Mouse (Mus musculus) urinary bladder, postnatal 25 days (tissue): ENCODE measurements around the gene Myo16.

Experiments used
- DNase-seq: peaks from one replicate; pipeline ENCODE4 v3.0.0; 2022; ENCODE audit warnings: low spot score

The Myo16 gene

DNA sequence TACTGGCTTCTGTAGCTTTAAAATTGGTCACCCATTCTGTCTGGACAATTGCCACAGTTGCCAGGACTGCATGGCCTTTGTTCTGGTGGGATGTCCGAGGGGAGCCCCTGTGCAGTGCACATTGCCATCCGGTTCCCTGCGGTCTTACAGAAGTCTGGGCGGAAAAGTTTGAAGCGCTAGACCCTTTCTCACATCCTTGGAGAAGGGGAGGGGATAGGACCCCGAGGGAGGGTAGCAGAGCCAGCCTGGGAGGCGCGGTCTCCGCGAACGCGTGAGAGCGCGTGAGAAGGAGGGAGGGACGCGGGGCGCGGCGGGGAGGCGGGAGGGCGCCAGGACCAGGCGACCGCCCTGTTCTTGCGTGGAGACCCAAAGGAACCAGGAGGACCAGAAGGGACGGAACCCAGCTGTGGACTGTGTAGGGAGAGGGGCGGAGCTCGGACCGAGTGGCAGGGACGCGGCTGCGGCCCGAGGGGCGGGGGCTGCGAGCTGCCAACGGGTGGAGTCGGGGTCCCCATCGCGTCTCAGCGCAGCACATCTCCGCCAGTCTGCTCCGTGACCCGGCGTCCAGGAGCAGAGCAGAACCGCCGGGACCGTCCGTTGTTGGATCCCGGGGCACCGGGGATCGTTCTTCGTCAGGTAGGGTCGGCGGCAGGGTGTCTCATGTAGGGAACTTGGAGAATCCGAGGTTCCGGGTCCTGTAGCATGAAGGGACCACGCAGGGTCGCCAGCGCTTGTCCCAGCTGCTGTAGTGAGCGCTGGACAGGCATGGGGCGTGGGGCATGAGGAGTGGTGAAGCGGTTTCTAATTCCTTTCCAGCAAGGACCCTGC lies at the start of gene Myo16:
Gene Myo16, plus strand, starts transcription at position 301 of the 828 bp plus-strand sequence.
- DNase-seq, result no peak

DNA sequence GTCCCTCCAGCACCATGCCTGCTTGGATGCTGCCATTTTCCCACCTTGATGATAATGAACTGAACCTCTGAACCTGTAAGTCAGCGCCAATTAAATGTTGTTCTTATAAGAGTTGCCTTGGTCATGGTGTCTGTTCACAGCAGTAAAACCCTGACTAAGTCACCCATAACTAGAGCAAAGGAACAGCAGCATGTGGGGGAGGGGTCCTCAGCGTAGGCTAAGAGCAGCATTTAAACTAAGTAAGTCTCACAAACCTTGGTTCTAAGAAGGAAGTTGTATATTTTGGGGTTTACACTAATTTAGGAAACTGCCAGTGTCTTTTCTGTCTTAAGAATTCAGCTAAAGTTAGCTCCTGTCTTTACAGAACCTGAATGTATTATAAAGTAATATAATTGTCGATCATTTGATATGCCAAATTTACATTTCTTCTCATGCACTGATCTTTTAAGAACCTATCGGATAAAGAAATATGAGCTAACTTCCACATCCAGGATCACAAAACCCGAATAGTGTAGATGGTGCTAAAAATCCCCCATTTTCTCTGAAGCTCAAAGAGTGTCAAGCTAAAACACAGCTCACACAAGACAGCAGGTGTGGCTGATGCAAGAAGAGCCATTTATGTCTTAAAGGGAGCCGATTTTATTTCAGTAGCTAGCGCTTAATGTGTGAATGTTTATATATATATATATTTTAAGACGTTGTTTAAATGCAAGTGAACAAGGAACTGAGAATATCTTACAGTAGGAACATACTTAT lies 45.0 kb upstream of the Myo16 start:
- no peak for DNase-seq

DNA sequence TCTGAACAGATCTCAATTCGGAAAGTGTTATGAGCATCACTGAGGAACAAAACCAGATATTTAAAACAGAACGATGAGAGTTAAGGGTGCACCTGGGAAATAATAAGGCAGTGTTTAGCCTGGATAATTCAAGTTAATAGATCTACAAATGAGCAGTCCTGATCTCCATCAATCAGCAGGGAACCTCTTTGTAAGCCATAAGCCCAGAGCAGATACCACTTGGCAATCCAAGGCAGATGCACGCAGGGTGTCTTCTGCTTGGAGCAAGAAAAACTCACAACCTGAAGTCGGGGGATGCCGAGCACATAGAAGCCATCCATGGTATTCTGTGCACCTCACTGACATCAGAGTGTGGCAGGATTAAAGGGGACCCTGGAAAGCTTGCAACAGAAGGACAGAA lies 31.0 kb upstream of the Myo16 start:
- no peak for DNase-seq

DNA sequence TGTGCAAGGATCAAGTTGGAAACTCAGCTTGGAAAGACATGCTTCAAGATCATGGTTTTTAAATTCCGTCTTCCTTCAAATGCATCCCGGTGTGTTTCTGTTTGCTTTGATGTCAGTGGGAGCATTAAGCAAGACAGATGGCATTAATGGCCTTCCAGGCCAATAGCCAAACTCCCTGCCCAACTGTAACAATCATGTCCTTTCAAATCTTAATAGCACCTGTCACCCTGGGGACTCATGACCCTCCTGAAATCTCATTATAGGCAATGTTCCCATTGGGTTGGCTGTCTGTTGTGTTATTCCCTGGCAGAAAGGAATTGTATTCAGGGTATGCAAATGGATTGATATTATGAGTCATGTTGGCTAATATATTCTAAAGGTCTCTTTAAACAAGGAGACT lies 30.3 kb upstream of the Myo16 start:
- no peak for DNase-seq

DNA sequence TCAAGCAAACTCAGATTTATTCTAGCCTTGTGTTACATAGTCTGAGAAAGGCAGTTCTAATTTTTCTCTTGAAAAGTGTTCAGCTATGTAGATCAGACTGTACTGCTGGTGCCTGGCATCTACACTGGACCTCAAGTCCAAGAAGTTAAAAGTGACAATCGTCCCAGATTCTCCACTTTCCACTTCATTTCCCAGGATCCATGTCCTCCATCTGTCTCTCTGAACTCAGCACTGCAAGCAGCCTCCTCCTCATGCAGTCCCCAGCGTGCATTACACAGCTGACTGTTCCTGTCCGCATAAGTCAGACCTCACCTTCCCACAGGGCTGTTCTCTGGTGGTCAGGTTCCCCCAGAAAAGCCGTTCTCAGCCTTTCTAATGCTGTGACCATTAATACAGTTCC lies 28.0 kb upstream of the Myo16 start:
- DNase-seq, result no peak

DNA sequence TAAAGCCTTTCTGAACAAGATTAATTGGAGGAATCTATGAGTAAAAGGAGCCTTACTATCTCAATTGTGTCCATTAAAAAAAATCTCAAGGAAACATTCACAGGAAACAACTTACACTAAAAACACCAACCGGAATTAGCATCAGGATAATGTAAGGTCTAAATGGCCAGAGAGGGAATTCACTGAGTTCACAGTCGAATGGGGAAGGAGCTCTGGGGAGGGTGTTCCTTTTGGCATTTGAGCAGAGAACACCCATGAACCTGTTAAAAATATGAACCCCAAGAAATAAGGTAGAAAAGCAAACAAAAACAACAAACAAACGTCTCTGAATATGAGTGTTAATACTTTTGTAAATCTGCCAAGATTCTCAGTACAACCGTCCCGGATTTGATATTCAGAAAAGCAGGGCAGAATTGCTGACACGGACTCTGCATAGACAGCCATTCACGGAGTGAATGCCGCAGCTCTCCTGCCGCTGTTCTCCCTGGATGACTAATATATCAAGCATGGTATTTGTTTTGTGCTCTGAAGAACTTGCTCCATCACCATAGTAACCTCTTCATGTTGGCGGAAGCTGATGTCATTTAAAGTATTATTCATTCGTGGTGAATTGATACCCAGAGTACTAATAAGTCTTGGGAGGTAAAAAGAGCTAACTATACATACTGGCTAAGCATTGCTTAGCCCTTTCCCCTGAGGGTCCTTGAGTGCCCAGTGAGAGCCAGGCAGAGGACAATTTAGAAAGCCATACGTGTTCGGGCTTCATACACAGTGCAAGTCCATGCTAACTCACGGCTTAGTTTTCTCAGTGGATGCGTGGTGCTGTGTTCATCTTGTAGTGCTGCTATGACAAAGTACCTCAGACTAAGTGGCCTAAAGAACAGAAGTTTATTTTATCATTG lies 22.9 kb upstream of the Myo16 start:
- no peak for DNase-seq

DNA sequence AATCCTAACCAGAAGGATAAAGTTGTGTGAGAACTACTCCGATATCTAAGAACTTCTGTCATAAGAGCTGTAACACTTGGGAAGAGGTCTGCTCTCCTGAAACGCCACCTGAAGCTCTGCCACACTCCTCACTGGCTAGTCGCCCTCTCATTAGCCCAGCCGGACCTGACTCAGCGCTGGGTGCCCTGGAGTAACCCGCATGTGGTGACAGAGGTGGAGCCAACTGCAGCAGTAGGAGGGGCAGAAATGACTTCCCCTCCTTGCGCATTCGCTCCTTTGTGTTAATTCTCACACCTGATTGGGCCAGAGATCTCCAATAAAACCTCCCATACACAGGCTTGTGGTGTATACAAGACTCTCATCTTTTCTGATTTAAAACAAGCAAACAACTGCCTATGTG lies 14.2 kb upstream of the Myo16 start:
- DNase-seq, result no peak

DNA sequence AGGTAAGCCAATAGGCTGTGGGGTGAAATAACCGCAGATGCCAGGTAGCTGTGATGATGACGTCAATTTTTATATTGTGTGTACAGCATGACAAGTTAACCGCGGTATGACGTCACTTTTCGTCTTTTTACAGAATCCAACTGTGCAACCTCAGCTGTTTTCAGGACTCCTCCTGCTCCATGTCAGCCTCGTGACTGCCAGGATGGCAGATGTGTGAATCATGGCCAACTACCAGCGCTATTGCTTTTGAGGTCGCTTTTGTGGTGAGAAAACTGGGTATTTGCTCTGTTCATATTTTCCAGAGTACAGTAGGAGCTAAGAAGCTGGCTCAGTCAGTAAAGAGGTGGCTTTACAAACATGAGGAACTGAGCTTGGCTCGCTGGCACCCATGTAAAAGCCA lies 9.8 kb upstream of the Myo16 start:
- DNase-seq, result no peak

DNA sequence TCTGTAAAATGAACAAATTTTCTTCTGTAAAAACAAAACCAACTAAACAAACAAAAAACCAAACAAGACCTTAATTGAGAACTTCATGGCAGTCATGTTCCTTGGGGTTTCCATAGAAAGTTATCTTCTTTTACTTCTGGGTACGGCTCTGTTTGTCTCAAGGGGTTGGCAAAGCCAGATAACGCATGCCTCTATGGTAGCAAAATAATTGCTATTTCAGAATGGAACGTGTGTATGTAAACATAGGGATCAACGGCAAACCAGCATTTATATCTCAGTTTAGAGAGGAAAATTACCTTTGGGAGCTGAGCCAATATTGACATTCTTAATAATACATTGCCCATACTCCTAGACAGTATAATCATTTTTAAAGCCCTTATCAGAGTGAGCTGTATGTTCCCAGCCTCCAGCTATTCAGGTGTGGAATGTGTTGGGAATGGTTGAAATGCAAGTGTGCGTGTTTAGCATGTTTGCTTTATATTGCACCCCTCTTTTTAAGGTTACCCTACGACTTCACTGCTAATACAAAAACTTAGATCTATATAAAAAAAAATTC lies 1.9 kb upstream of the Myo16 start:
- no peak for DNase-seq

DNA sequence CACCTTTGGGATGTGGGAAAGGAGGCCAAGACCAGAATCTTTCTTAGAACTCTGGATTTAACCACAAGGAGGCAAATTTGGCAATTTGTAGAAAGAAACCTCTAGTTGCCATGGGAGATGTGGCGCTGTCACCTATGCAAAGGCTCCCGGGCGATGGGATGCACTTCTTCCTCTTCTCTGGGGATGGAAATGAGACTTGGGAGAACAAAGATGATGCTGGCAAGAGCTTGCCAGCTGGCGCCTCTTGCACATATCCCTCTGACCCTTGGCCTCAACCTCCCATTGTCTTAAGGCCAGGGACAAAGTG lies 681 bp downstream of the Myo16 start:
- no peak for DNase-seq

DNA sequence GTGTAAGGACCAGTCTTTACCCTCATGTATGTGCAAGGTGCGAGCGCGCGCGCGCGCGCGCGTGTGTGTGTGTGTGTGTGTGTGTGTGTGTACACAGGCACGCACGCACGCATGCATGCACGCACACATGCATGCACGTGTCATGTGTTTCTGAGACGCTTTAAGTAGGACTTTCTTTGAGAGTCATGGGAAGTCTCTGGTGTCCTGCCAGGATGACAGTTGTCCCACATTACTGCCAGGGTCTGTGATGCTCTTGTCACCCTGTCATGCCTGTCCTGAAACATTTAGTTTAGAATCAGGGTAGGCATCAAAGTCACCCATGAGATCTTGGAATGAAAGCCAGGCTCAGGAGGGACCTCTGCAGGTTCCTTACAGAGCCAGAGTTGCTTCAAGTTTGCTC lies 1.4 kb downstream of the Myo16 start:
- no peak for DNase-seq

DNA sequence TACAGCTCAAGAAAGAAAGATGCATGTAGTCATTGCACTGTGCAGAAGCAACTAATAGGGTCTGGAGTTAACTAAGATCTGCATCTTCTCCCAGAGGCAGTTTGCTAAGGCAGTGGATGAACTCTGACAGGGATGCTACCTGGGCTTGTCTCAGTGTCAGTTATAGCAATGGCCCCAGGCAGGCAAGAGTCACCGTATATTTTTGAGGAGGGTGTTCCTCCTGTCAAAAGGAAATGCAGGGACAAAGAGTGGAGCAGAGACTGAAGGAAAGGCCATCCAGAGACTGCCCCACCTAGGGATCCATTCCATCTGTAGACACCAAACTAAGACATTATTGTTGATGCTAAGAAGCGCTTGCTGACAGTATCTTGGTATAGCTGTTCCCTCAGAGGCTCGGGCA lies 7.4 kb downstream of the Myo16 start:
- DNase-seq, result no peak

DNA sequence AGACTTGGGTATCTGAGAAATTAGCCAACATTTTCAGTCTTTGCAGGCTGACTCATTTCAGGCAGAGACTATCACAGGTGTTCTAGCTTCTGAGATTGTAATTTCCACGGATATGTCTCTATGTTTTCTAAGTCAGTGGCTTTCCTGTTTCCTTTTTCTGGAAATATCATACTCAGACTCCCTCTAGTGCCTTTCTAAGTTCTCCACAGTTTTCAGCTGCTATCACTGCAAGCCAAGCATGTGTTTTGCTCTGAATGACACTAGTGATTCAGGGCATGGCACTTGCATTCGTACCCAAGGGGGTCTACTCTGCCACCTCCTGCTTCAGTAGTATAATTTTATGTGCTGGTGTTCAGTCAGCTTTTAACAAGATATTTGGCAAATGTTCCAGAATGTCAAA lies 11.2 kb downstream of the Myo16 start:
- no peak for DNase-seq

DNA sequence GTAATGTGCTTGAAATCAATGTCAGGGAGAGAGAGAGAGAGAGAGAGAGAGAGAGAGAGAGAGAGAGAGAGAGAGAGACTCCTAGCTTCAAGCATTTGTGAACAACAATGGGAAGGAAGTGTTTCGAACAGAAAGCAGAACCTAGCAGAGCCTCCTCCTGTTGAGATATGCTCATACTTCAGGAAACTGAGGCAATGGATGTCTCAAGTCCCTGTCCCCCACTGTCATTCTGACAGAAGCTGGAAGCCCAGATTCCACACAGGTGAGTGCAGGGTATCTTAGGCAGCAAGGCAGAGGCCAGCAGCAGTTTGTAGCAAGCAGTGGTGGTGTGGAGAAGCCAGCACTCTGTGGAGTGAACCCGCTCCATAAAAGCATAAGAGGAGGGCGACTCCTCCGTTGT lies 14.6 kb downstream of the Myo16 start:
- no peak for DNase-seq

DNA sequence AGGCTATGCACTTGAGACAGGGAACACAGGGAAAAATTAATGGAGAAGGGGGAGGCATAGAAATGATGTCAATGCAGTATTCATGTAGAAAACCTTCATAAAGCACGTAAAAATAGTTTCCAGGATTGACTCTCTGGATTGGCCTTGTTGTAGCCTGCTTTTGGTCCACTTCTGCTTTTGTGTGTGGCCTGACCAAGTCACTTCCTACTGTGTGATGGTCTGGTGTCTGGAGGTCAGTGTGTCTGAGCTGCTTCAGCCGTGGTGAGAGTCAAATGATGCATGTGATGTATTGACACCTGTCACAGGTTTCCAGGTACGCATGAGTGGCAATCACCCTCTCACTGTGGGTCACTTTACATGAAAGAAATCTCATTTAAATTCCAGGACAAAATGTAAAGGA lies 16.2 kb downstream of the Myo16 start:
- DNase-seq, result no peak

DNA sequence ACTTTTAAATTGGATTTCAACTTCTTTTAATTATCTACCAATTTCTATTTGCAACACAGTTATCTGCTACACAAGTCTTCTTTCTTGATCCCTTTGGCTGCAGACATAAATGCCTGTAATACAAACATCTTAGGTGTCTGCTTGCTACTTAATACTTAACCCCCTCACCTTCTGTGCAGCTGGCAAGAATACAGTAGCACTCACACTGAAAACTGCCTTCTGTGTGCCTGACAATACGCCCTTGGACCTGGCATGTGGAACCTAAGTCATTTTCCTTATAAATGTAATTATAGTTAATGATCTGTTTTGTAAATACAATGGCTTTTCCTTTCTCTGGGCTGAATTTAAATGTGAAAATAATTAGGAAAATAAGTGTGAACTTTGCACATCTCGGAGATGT lies 17.6 kb downstream of the Myo16 start:
- no peak for DNase-seq

DNA sequence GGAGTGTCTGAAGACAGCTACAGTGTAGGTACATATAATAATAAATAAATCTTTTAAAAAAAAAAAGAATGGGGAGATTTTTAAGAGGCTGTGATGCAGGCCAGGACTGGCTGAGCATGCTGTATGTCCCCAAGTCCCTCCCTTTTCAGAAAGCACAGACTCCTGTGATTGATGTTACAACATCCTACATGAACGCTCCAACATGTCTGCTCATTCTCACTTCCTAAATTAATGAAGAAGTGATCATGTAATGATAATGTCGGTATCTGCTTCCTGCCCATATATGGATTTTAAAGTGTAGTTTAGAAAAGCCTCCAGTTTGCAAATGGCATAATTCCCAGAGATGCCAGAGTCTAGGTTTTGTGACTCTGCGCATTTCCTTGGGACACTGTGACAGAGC lies 18.6 kb downstream of the Myo16 start:
- no peak for DNase-seq

DNA sequence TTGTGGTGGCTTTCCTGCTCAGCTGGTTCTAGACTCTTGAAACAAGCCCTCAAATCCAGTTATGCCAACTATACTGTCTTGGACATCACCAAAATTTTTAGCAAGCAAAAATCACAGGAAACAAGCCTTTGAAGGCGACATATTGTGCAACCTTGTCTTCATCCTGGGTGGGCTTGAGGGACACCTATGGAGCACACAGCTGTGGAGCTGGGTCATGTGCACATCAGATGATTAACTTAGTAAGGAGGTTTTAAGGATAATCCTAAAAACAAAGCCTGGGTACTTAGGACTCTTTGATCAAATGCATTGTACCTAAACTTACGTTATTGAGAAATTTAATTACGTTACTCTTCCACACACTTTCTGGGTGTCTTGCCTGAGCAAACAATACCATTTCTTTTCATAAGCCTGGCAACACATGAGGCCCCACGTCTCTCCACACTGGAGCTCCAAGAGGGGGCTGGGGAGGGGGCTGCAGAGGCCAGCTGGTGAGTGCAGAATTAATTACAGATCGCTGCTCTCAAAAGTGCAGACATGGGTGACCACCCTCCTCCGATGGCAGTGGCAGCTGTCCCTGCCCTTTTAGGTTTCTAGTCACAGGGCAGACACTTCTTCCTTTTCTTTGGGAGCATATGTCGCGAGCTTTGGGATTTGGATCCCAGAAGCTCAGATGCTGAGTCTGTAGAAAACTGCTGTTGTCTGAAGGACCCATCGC lies 19.5 kb downstream of the Myo16 start:
- no peak for DNase-seq

DNA sequence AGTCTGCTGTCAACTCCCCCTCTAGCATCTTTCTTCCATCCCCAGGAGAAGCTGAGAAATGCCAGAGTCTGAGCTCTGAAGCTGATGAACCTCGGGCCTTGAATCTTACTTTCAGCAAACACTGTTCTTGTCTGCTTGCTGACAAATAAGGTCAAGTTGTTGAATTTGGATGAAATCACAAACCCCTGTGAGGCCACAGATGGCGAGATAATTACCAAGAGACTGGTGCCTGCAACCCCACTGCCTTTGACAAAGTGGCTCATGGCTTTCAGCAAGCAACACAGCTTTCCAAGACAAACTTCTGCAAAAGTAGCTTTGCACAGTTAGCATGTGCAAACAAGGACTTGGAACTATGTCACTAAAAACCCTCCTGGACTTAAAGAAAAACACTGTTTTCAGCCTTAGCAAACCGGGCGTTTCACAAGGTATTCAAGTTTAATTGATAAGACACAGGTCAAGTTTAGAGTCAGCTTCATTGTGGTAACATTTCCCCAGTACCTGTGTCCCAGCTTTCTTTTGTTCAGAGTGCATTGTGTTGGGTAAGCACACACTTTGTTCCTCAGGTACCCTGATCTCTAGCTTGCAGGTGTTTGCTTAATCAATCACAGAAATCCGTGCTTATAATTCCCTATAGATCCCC lies 20.6 kb downstream of the Myo16 start:
- no peak for DNase-seq

DNA sequence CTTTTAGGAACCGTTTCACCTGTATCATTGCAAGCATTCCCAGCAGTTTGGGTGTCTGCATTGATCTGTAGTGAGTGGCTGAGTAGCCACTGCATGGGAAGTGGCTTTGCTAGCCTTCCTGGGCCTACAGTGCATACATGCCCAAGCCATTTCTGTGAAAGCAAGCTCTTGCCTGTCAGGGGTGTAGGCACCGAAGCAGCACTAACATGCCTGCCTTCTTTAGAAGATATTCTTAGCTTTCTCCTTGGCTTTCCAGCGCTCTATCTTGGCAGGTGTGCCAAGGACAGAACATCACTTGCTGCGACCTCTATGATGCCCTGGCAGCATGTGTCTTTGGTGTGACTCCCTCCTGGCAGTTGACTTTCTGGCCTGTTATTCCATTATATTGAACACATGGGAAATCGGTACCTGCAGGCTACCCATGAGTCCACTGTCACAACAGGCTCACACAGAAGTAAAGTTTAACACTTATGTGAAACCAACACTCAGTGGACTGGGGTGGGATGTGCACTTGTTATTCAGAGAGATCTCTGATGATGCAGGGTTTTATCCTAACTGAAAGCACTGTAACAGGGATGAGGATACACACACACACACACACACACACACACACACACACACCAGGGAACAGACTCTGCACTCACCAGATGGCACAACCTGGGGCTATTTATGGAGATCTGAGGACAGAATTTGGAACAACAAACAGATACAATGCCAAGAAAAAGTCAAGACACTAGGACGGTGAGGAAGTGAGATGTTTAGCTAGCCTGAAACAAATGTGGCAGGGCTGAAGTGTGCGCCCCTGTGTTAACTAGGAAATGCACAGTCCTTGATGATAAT lies 21.4 kb downstream of the Myo16 start:
- DNase-seq, result no peak
